Mouse (Mus musculus): ENCODE measurements at regions not wholly inside any gene's neighbourhood (a gene's known extent, or its start where the extent isn't known, plus 50 kb on each side); places are given as distances from the start of the nearest gene placed in this dataset.

DNA sequence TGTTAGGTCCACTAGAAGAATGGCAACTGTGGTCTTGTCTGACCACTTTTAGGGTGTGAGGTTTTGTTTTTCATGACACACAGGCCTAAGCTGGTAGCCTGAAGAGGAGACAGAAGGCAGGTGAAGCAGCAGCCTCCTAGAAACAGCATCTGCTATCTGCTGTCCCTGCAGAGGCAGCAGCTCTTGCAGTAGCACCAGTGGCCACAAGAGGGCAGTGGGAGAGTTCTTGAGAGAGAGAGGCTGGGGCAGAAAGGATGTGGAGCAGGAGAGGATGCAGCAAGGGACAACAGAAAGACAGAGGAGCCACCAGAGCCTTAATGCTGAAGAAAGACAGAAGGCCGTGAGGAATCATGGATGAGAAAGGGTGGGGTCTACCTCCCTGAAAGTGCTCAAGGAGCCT lies 88.1 kb upstream of the Usp51 start:
- peak; percentile 83 for DNase-seq

DNA sequence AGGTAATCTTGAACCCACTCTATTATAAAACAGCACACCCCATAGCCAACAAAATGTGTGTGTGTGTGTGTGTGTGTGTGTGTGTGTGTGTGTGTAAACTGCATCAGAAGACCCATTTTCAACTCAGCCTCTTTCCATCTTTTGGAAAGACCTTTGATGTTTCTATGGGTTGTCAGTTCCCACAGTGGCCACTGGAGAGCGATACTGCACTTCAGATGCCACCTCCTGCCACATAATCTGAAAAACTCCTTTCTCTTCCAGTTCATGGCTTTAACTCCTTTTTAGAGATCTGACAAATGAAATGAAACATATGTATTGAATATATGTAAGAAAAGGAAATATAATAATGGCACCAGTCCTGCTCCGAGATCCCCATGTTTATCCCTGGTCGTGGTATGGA lies 79.3 kb upstream of the Usp51 start:
- peak; percentile 13 for DNase-seq

GRCm38 (mm10) chrX:152946201-152946600 lies 60.1 kb upstream of the Usp51 start:
- no peak for DNase-seq

Measured in heart, postnatal 4 days (tissue).